Comparison of ENCODE assay signal across 8 mouse cellular contexts in the genomic region with DNA sequence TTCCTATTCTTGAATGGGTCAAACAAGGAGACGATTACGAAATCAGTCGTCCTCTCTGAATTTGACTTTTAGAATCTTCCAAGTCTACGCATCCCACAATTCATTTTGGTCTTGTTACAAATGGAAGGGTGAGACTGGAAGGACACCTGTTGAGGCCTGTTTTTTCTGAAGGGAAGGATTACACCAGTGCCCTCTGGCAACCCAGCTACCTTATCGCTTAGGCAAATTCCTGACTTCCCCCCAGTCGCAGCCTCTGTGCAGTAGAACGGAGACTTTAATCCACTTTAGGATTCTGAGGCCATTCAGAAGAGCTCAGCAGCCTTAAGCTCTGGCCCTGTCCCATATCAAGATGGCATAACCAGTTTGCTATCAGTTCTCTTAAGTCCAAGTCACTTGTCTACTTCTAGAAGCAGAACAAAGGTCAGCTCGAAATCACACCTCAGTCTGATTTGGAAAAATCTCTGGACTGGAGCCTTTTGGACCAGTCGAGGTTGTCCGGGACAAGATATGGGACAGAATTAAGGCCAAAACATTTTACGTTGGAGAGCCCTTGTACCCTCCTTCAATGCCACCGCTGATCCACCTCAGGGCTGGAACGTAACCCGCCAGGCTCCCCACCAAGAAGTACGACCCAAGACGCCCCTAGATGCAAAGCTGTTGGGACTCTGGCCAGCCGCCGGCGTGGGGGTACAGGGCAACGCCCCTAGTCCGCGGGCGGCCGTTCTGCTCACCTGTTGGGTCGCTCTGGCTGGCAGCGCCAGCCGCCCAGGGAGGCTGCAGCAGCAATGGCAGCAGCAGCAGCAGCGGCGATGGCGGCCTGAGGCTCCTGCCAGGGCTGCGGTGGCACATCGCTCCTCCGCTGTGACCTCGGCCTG. TPM values are rescaled to one million over a fixed set of nuclear protein-coding genes. Genes with fewer than 3 reads are reported as not detected.
DNase-seq lines count a peak whose midpoint lies in the region; ATAC-seq and TF ChIP-seq lines count a peak whose summit lies in the region.

No protein-coding gene starts in this region.

- peak overlapping the region; percentile 69 for H3K9ac ChIP-seq in heart, embryonic 14.5 days (ENCODE audit: low read length)
- H3K9ac ChIP-seq in hindbrain, embryonic 11.5 days (ENCODE audit: low read depth, low read length): peak overlapping the region; percentile 40; the same call in 1 of the 2 replicates

- TF ChIP-seq POLR2A in bone marrow, adult 2 months (IDR thresholded peaks at IDR 0.05; ENCODE audit: borderline replicate concordance, control insufficient read depth, low read depth, low read length): no peak

- DNase-seq in heart, adult 9 months (ENCODE audit: low spot score in 2 of 2): no peak
- peak; percentile 43 for DNase-seq in hindbrain, embryonic 11.5 days (ENCODE audit: low spot score)
- DNase-seq in c-Kit-positive CD71-positive TER-119-positive erythroid progenitor cells, embryonic 14.5 days (ENCODE audit: low spot score): no peak
- DNase-seq in cerebellum, adult 8-10 months: no peak
- no peak for DNase-seq in layer of hippocampus, adult 11-12 months (ENCODE audit: low spot score)

- TF ChIP-seq CTCF in bone marrow, adult 2 months (IDR thresholded peaks at IDR 0.05; ENCODE audit: control insufficient read depth, insufficient read depth, low read length): no peak

- no peaks in the 10 kb centered on the region for H3K36me3 ChIP-seq in heart, embryonic 14.5 days (ENCODE audit: control insufficient read depth, insufficient read depth, low read length)
- H3K36me3 ChIP-seq in hindbrain, embryonic 11.5 days (ENCODE audit: control insufficient read depth, insufficient read depth, low read length): no peaks in the 10 kb centered on the region

- H3K4me2 ChIP-seq in heart, embryonic 14.5 days (ENCODE audit: low read length): peak overlapping the region; percentile 87
- H3K4me2 ChIP-seq in hindbrain, embryonic 11.5 days (replicated peaks; ENCODE audit: low read depth, low read length): peak overlapping the region; percentile 65

- peak overlapping the region; percentile 40 to 47 for H3K4me3 ChIP-seq in heart, embryonic 14.5 days (ENCODE audit: control insufficient read depth in 1 of 2, insufficient read depth in 1 of 2, low read depth in 1 of 2, low read length in 2 of 2)
- peak overlapping the region; percentile 77 for H3K4me3 ChIP-seq in bone marrow, adult 2 months (replicated peaks; ENCODE audit: control insufficient read depth, low read depth, low read length)
- peak overlapping the region; percentile 28 for H3K4me3 ChIP-seq in hindbrain, embryonic 11.5 days (ENCODE audit: low read depth, low read length)

- no peak overlapping the region for H3K27ac ChIP-seq in heart, embryonic 14.5 days (replicated peaks in 1 of 2; ENCODE audit: control insufficient read depth in 1 of 2, insufficient read depth in 1 of 2, low read depth in 2 of 2, low read length in 2 of 2)
- peak overlapping the region; percentile 94 for H3K27ac ChIP-seq in bone marrow, adult 2 months (ENCODE audit: control insufficient read depth, insufficient read depth, low read depth, low read length, poor library complexity)
- no peak overlapping the region for H3K27ac ChIP-seq in hindbrain, embryonic 11.5 days (ENCODE audit: low read depth, low read length)

- H3K9me3 ChIP-seq in heart, embryonic 14.5 days (ENCODE audit: control insufficient read depth, low read length): no peaks in the 10 kb centered on the region
- no peaks in the 10 kb centered on the region for H3K9me3 ChIP-seq in hindbrain, embryonic 11.5 days (ENCODE audit: control insufficient read depth, low read length)

- H3K27me3 ChIP-seq in heart, embryonic 14.5 days (ENCODE audit: control insufficient read depth, insufficient read depth, low read length): peaks cover 9% of the 10 kb centered on the region; the same call in 1 of the 2 replicates
- H3K27me3 ChIP-seq in hindbrain, embryonic 11.5 days (ENCODE audit: control insufficient read depth, insufficient read depth, low read length): peaks cover 15% of the 10 kb centered on the region

- ATAC-seq in heart, embryonic 14.5 days (ENCODE audit: insufficient number of reproducible peaks, insufficient read depth, low FRiP score, low read depth): no peak
- 0 out of 2 replicates have a peak, but pooled peaks have one; percentile 7 for ATAC-seq in hindbrain, embryonic 11.5 days (ENCODE audit: low FRiP score)
- ATAC-seq in megakaryocyte-erythroid progenitor cell, adult 5-6 weeks (replicated peaks; ENCODE audit: low FRiP score, low TSS enrichment, poor library complexity, severe bottlenecking): peak; percentile 67

- 17% methylated on average over 32 of the region's 34 CpGs for WGBS in heart, embryonic 14.5 days
- 26% methylated on average over 34 of the region's 34 CpGs for WGBS in bone marrow, adult 2 months
- 17% methylated on average over 34 of the region's 34 CpGs for WGBS in hindbrain, embryonic 11.5 days

- peaks cover 9 to 11% of the 10 kb centered on the region in 2 experiments; a peak in 3 of 4 replicates for H3K4me1 ChIP-seq in heart, embryonic 14.5 days (ENCODE audit: control insufficient read depth in 2 of 2, insufficient read depth in 2 of 2, low read length in 2 of 2)
- H3K4me1 ChIP-seq in bone marrow, adult 2 months (ENCODE audit: control insufficient read depth, insufficient read depth, low read length): peaks cover 7% of the 10 kb centered on the region
- peaks cover 6% of the 10 kb centered on the region for H3K4me1 ChIP-seq in hindbrain, embryonic 11.5 days (replicated peaks; ENCODE audit: control insufficient read depth, insufficient read depth, low read length)

RNA-seq across cellular contexts. Expression of gene Plbd1, which starts 0.7 kb away (rescaled TPM):
- 6.6 and 7.6 TPM in 2 replicates for polyA plus RNA-seq in heart, embryonic 14.5 days (2014; fragmentation: Nextera tagmentation; extraction: Ambion mirVana)
- 21.1 and 70.1 TPM in 2 replicates for polyA plus RNA-seq in bone marrow, adult 2 months (2011; ENCODE audit: insufficient read depth, insufficient read length, low replicate concordance, missing spikeins)
- 2.2 and 2.6 TPM in 2 replicates for polyA plus RNA-seq in hindbrain, embryonic 11.5 days (2014; fragmentation: Nextera tagmentation; extraction: Ambion mirVana)
- total RNA-seq in megakaryocyte-erythroid progenitor cell, adult 5-6 weeks (2014; fragmentation: Nextera tagmentation): 2.1 TPM in 1 of 2 replicates, not detected in the other
- total RNA-seq in megakaryocyte-erythroid progenitor cell, adult 5-6 weeks (2017): 4.1 and 7.1 TPM in 2 replicates
